Mouse (Mus musculus): ENCODE results near the gene Ankrd22. TPM values are rescaled to one million over a fixed set of nuclear protein-coding genes. Genes with fewer than 3 reads are reported as not detected.
A peak's percentile ranks its signal among the peaks of the same experiment; 100 is the strongest.

Ankrd22 gene
- polyA plus RNA-seq, 1 experiment from 2014 or later = 16.3 TPM

GRCm38 (mm10) chr19:34138720-34139430 lies 27.0 kb downstream of the Ankrd22 start:
- Histone ChIP-seq H3K27me3 (ENCODE audit: control insufficient read depth, insufficient read depth, low read length) (no peaks in the 10 kb centered on the region), H3K36me3 (ENCODE audit: control insufficient read depth, insufficient read depth, low read length) (no peaks in the 10 kb centered on the region), H3K9me3 (ENCODE audit: control insufficient read depth, low read length) (no peaks in the 10 kb centered on the region), H3K4me3 (ENCODE audit: low read depth, low read length) (no peak overlapping the region), H3K9ac (ENCODE audit: low read length) (no peak overlapping the region), H3K27ac (replicated peaks) (no peak overlapping the region), H3K4me2 (replicated peaks; ENCODE audit: low read depth) (no peak overlapping the region), H3K4me1 (replicated peaks; ENCODE audit: control insufficient read depth, insufficient read depth) (no peaks in the 10 kb centered on the region)
- ATAC-seq (ENCODE audit: low FRiP score, low TSS enrichment) (no peak), DNase-seq (ENCODE audit: low spot score) (peak; percentile 21)
- WGBS = 86% methylated on average over 6 of the region's 6 CpGs
- TF ChIP-seq CTCF (IDR thresholded peaks at IDR 0.05; ENCODE audit: low read depth) (peak; percentile 52), EP300 (optimal IDR thresholded peaks at IDR 0.05) (no peak)

GRCm38 (mm10) chr19:34120107-34120731 lies 45.6 kb downstream of the Ankrd22 start:
- no peak overlapping the region for H3K4me3 ChIP-seq (ENCODE audit: low read depth, low read length)
- no peaks in the 10 kb centered on the region for H3K9me3 ChIP-seq (ENCODE audit: control insufficient read depth, low read length)
- 52% methylated on average over 3 of the region's 3 CpGs for WGBS
- no peaks in the 10 kb centered on the region for H3K4me1 ChIP-seq (replicated peaks; ENCODE audit: control insufficient read depth, insufficient read depth)
- no peaks in the 10 kb centered on the region for H3K36me3 ChIP-seq (ENCODE audit: control insufficient read depth, insufficient read depth, low read length)
- H3K9ac ChIP-seq (ENCODE audit: low read length) = no peak overlapping the region
- no peak for TF ChIP-seq CTCF (IDR thresholded peaks at IDR 0.05; ENCODE audit: low read depth)
- TF ChIP-seq EP300 (optimal IDR thresholded peaks at IDR 0.05) = no peak
- DNase-seq (ENCODE audit: low spot score) (no peak), ATAC-seq (ENCODE audit: low FRiP score, low TSS enrichment) (no peak)
- no peaks in the 10 kb centered on the region for H3K27me3 ChIP-seq (ENCODE audit: control insufficient read depth, insufficient read depth, low read length)
- no peak overlapping the region for H3K27ac ChIP-seq (replicated peaks)
- no peak overlapping the region for H3K4me2 ChIP-seq (replicated peaks; ENCODE audit: low read depth)

- 63% methylated on average over 4 of the region's 4 CpGs for WGBS
- 0 out of 2 replicates have a peak overlapping the region, but pooled peaks have one; percentile 0 for H3K27ac ChIP-seq (replicated peaks)
- no peak overlapping the region for H3K9ac ChIP-seq (ENCODE audit: low read length)
- no peaks in the 10 kb centered on the region for H3K4me1 ChIP-seq (replicated peaks; ENCODE audit: control insufficient read depth, insufficient read depth)
- no peaks in the 10 kb centered on the region for H3K9me3 ChIP-seq (ENCODE audit: control insufficient read depth, low read length)
- H3K27me3 ChIP-seq (ENCODE audit: control insufficient read depth, insufficient read depth, low read length) = no peaks in the 10 kb centered on the region
- TF ChIP-seq EP300 (optimal IDR thresholded peaks at IDR 0.05) (no peak), CTCF (IDR thresholded peaks at IDR 0.05; ENCODE audit: low read depth) (no peak)
- no peak for ATAC-seq (ENCODE audit: low FRiP score, low TSS enrichment)
- H3K36me3 ChIP-seq (ENCODE audit: control insufficient read depth, insufficient read depth, low read length) = no peaks in the 10 kb centered on the region
- no peak overlapping the region for H3K4me2 ChIP-seq (replicated peaks; ENCODE audit: low read depth)
- no peak overlapping the region for H3K4me3 ChIP-seq (ENCODE audit: low read depth, low read length)
- DNase-seq (ENCODE audit: low spot score) = no peak
Observed at GRCm38 (mm10) chr19:34119653-34120052, 46.2 kb downstream of the Ankrd22 start.

- no peak overlapping the region for H3K4me3 ChIP-seq (ENCODE audit: low read depth, low read length)
- TF ChIP-seq EP300 (optimal IDR thresholded peaks at IDR 0.05) (peak; percentile 50), CTCF (IDR thresholded peaks at IDR 0.05; ENCODE audit: low read depth) (no peak)
- WGBS = 58% methylated on average over 1 of the region's 1 CpGs
Observed at GRCm38 (mm10) chr19:34119102-34119501, 46.8 kb downstream of the Ankrd22 start.

GRCm38 (mm10) chr19:34104841-34105240 lies 61.0 kb downstream of the Ankrd22 start:
- Histone ChIP-seq H3K36me3 (ENCODE audit: control insufficient read depth, insufficient read depth, low read length) (no peaks in the 10 kb centered on the region), H3K4me1 (replicated peaks; ENCODE audit: control insufficient read depth, insufficient read depth) (no peaks in the 10 kb centered on the region), H3K9ac (ENCODE audit: low read length) (no peak overlapping the region), H3K4me2 (replicated peaks; ENCODE audit: low read depth) (no peak overlapping the region), H3K4me3 (ENCODE audit: low read depth, low read length) (no peak overlapping the region), H3K27ac (replicated peaks) (no peak overlapping the region), H3K9me3 (ENCODE audit: control insufficient read depth, low read length) (no peaks in the 10 kb centered on the region), H3K27me3 (ENCODE audit: control insufficient read depth, insufficient read depth, low read length) (no peaks in the 10 kb centered on the region)
- DNase-seq (ENCODE audit: low spot score) (no peak), ATAC-seq (ENCODE audit: low FRiP score, low TSS enrichment) (no peak)
- TF ChIP-seq EP300 (optimal IDR thresholded peaks at IDR 0.05) (no peak), CTCF (IDR thresholded peaks at IDR 0.05; ENCODE audit: low read depth) (no peak)
- 86% methylated on average over 3 of the region's 3 CpGs for WGBS

More at GRCm38 (mm10) chr19:34119102-34119501, 46.8 kb downstream of the Ankrd22 start:
- DNase-seq (ENCODE audit: low spot score) (no peak), ATAC-seq (ENCODE audit: low FRiP score, low TSS enrichment) (0 out of 2 replicates have a peak, but pooled peaks have one; percentile 42)
- no peaks in the 10 kb centered on the region for H3K36me3 ChIP-seq (ENCODE audit: control insufficient read depth, insufficient read depth, low read length)
- H3K9me3 ChIP-seq (ENCODE audit: control insufficient read depth, low read length) = no peaks in the 10 kb centered on the region
- H3K4me2 ChIP-seq (replicated peaks; ENCODE audit: low read depth) = no peak overlapping the region
- H3K9ac ChIP-seq (ENCODE audit: low read length) = no peak overlapping the region
- no peaks in the 10 kb centered on the region for H3K4me1 ChIP-seq (replicated peaks; ENCODE audit: control insufficient read depth, insufficient read depth)
- no peaks in the 10 kb centered on the region for H3K27me3 ChIP-seq (ENCODE audit: control insufficient read depth, insufficient read depth, low read length)
- H3K27ac ChIP-seq (replicated peaks) = no peak overlapping the region

GRCm38 (mm10) chr19:34101888-34102287 lies 64.0 kb downstream of the Ankrd22 start:
- no peak overlapping the region; the same call in 1 of the 2 replicates for H3K27ac ChIP-seq (replicated peaks)
- H3K27me3 ChIP-seq (ENCODE audit: control insufficient read depth, insufficient read depth, low read length) = no peaks in the 10 kb centered on the region
- ATAC-seq (ENCODE audit: low FRiP score, low TSS enrichment) (no peak), DNase-seq (ENCODE audit: low spot score) (no peak)
- H3K9me3 ChIP-seq (ENCODE audit: control insufficient read depth, low read length) = no peaks in the 10 kb centered on the region
- H3K4me3 ChIP-seq (ENCODE audit: low read depth, low read length) = no peak overlapping the region
- H3K4me1 ChIP-seq (replicated peaks; ENCODE audit: control insufficient read depth, insufficient read depth) = no peaks in the 10 kb centered on the region
- H3K9ac ChIP-seq (ENCODE audit: low read length) = no peak overlapping the region
- H3K36me3 ChIP-seq (ENCODE audit: control insufficient read depth, insufficient read depth, low read length) = no peaks in the 10 kb centered on the region
- TF ChIP-seq CTCF (IDR thresholded peaks at IDR 0.05; ENCODE audit: low read depth) = no peak
- TF ChIP-seq EP300 (optimal IDR thresholded peaks at IDR 0.05) = no peak
- no peak overlapping the region for H3K4me2 ChIP-seq (replicated peaks; ENCODE audit: low read depth)
- WGBS = 76% methylated on average over 7 of the region's 7 CpGs
